Comparison of ENCODE assay signal across 24 mouse cellular contexts in the genomic region with DNA sequence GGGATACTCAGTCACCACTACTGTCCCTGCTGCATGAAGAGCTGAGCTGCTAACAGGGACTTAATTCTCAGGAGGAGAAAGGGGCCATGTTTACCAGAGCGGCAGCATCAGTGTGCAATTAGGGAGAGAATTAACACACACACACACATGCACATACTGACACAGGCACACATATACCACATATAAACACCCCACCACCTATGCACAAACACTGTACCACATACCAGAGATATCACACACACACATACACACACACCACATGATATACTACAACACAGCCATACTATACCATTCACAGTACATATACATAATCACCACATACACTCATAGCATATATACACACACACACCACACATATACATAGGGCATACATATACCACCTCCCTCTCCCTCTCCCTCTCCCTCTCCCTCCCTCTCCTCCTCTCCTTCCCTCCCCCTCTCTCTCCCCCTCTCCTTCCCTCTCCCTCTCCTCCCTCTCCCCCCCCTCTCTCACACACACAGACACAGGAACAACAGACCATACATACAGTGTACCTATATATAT.
DNase-seq lines count a peak whose midpoint lies in the region; ATAC-seq and TF ChIP-seq lines count a peak whose summit lies in the region.
"Had no signal": no experiment of that assay in that cellular context is flagged by ENCODE, and none has a peak within 500 bp of the region (broad histone marks: within the 10 kb centered on the region; RNA-seq: fewer than 3 reads in every experiment).

No protein-coding gene starts in this region.

- ATAC-seq in forebrain, embryonic 15.5 days (replicated peaks), result peak; percentile 57
- ATAC-seq in forebrain, postnatal 0 days, result no peak
- peak; percentile 41 for ATAC-seq in midbrain, embryonic 11.5 days (ENCODE audit: low FRiP score)
- ATAC-seq in midbrain, postnatal 0 days (ENCODE audit: low FRiP score), result no peak
- peak; percentile 49; the same call in 1 of the 2 replicates for ATAC-seq in hindbrain, embryonic 15.5 days (ENCODE audit: low FRiP score, low read depth)
- 0 out of 2 replicates have a peak, but pooled peaks have one; percentile 26 for ATAC-seq in stomach, postnatal 0 days (ENCODE audit: low FRiP score, low TSS enrichment)
- ATAC-seq: CD4-positive, CD25-positive, alpha-beta regulatory T cell, adult 4 months; inflammation-experienced regulatory T-cells, adult 6 months had no signal

- no peak for TF ChIP-seq CTCF in forebrain, postnatal 0 days (IDR thresholded peaks at IDR 0.05; ENCODE audit: low read depth)
- no peak for TF ChIP-seq CTCF in midbrain, postnatal 0 days (IDR thresholded peaks at IDR 0.05)
- TF ChIP-seq CTCF in stomach, postnatal 0 days (IDR thresholded peaks at IDR 0.05; ENCODE audit: low read depth), result no peak

- H3K27ac ChIP-seq in forebrain, embryonic 15.5 days (replicated peaks), result no peak overlapping the region
- H3K27ac ChIP-seq in forebrain, postnatal 0 days (ENCODE audit: low read depth, low read length), result no peak overlapping the region
- no peak overlapping the region for H3K27ac ChIP-seq in midbrain, embryonic 11.5 days (ENCODE audit: low read depth, low read length)
- H3K27ac ChIP-seq in midbrain, postnatal 0 days (ENCODE audit: low read depth, low read length), result no peak overlapping the region
- no peak overlapping the region for H3K27ac ChIP-seq in hindbrain, embryonic 15.5 days (replicated peaks)
- no peak overlapping the region for H3K27ac ChIP-seq in stomach, postnatal 0 days (replicated peaks)
- H3K27ac ChIP-seq: left cerebral cortex, adult 2 months; limb, embryonic 12.5 days; liver, embryonic 15.5 days; neural tube, embryonic 12.5 days had no signal

- TF ChIP-seq EP300 in stomach, postnatal 0 days (optimal IDR thresholded peaks at IDR 0.05), result no peak

- H3K36me3 ChIP-seq in forebrain, embryonic 15.5 days, result no peaks in the 10 kb centered on the region
- no peaks in the 10 kb centered on the region for H3K36me3 ChIP-seq in forebrain, postnatal 0 days (ENCODE audit: insufficient read depth)
- no peaks in the 10 kb centered on the region for H3K36me3 ChIP-seq in midbrain, embryonic 11.5 days (ENCODE audit: control insufficient read depth, insufficient read depth, low read length)
- no peaks in the 10 kb centered on the region for H3K36me3 ChIP-seq in midbrain, postnatal 0 days (ENCODE audit: insufficient read depth, low read length)
- no peaks in the 10 kb centered on the region for H3K36me3 ChIP-seq in hindbrain, embryonic 15.5 days
- H3K36me3 ChIP-seq in stomach, postnatal 0 days (ENCODE audit: control insufficient read depth, insufficient read depth, low read length), result no peaks in the 10 kb centered on the region
- H3K36me3 ChIP-seq: limb, embryonic 12.5 days; liver, embryonic 15.5 days; neural tube, embryonic 12.5 days had no signal

- no peak for DNase-seq in forebrain, postnatal 0 days
- peak; percentile 72 for DNase-seq in midbrain, embryonic 11.5 days (ENCODE audit: low spot score, missing footprints)
- DNase-seq in midbrain, postnatal 0 days (ENCODE audit: low spot score), result no peak
- no peak for DNase-seq in stomach, postnatal 0 days (ENCODE audit: low spot score)
- DNase-seq in adrenal gland, adult (ENCODE audit: inconsistent age in 2 of 2, low spot score in 1 of 2), result no peak
- DNase-seq: adrenal gland, adult 2 months; adrenal gland, postnatal 36 days; cerebellum, postnatal 10 days; gastrocnemius, postnatal 25 days; heart, adult 18-20 months; heart, postnatal 36 days; kidney, adult 11 months; lung, embryonic 14.5 days; lung, postnatal 14 days had no signal

- H3K4me3 ChIP-seq in forebrain, embryonic 15.5 days, result no peak overlapping the region
- H3K4me3 ChIP-seq in forebrain, postnatal 0 days (ENCODE audit: low read depth, low read length), result no peak overlapping the region
- H3K4me3 ChIP-seq in midbrain, embryonic 11.5 days (ENCODE audit: low read depth, low read length), result no peak overlapping the region
- H3K4me3 ChIP-seq in midbrain, postnatal 0 days (ENCODE audit: low read depth, low read length), result no peak overlapping the region
- H3K4me3 ChIP-seq in hindbrain, embryonic 15.5 days, result no peak overlapping the region
- H3K4me3 ChIP-seq in stomach, postnatal 0 days (ENCODE audit: low read depth, low read length), result no peak overlapping the region
- H3K4me3 ChIP-seq: left cerebral cortex, adult 2 months; limb, embryonic 12.5 days; liver, embryonic 15.5 days; myocyte; neural tube, embryonic 12.5 days had no signal

- no peaks in the 10 kb centered on the region for H3K9me3 ChIP-seq in forebrain, embryonic 15.5 days
- no peaks in the 10 kb centered on the region for H3K9me3 ChIP-seq in forebrain, postnatal 0 days (ENCODE audit: low read length)
- no peaks in the 10 kb centered on the region for H3K9me3 ChIP-seq in midbrain, embryonic 11.5 days (ENCODE audit: control insufficient read depth, low read length)
- no peaks in the 10 kb centered on the region for H3K9me3 ChIP-seq in midbrain, postnatal 0 days (ENCODE audit: low read length)
- no peaks in the 10 kb centered on the region for H3K9me3 ChIP-seq in hindbrain, embryonic 15.5 days
- H3K9me3 ChIP-seq in stomach, postnatal 0 days (ENCODE audit: control insufficient read depth, low read length), result no peaks in the 10 kb centered on the region
- H3K9me3 ChIP-seq: limb, embryonic 12.5 days; liver, embryonic 15.5 days; neural tube, embryonic 12.5 days had no signal

- WGBS in forebrain, embryonic 15.5 days, result 89% methylated on average over 1 of the region's 1 CpGs
- 83% methylated on average over 1 of the region's 1 CpGs for WGBS in forebrain, postnatal 0 days
- 92% methylated on average over 1 of the region's 1 CpGs for WGBS in midbrain, embryonic 11.5 days
- 81% methylated on average over 1 of the region's 1 CpGs for WGBS in midbrain, postnatal 0 days
- WGBS in hindbrain, embryonic 15.5 days, result 59% methylated on average over 1 of the region's 1 CpGs
- 67% methylated on average over 1 of the region's 1 CpGs for WGBS in stomach, postnatal 0 days

- H3K4me1 ChIP-seq in forebrain, embryonic 15.5 days, result 0 out of 2 replicates have a peak, but pooled peaks cover 4% of the 10 kb centered on the region
- no peaks in the 10 kb centered on the region for H3K4me1 ChIP-seq in forebrain, postnatal 0 days (ENCODE audit: insufficient read depth)
- peaks cover 7% of the 10 kb centered on the region; the same call in 1 of the 2 replicates for H3K4me1 ChIP-seq in midbrain, embryonic 11.5 days (ENCODE audit: control insufficient read depth, insufficient read depth, low read length)
- 0 out of 2 replicates have a peak, but pooled peaks cover 4% of the 10 kb centered on the region for H3K4me1 ChIP-seq in midbrain, postnatal 0 days (ENCODE audit: insufficient read depth, low read length)
- 0 out of 2 replicates have a peak, but pooled peaks cover 8% of the 10 kb centered on the region for H3K4me1 ChIP-seq in hindbrain, embryonic 15.5 days (replicated peaks)
- H3K4me1 ChIP-seq in stomach, postnatal 0 days (replicated peaks; ENCODE audit: control insufficient read depth, insufficient read depth), result no peaks in the 10 kb centered on the region
- H3K4me1 ChIP-seq: liver, embryonic 15.5 days had no signal

- H3K27me3 ChIP-seq in forebrain, embryonic 15.5 days, result no peaks in the 10 kb centered on the region
- no peaks in the 10 kb centered on the region for H3K27me3 ChIP-seq in forebrain, postnatal 0 days (ENCODE audit: insufficient read depth, low read length)
- H3K27me3 ChIP-seq in midbrain, embryonic 11.5 days (ENCODE audit: control insufficient read depth, insufficient read depth, low read length), result no peaks in the 10 kb centered on the region
- H3K27me3 ChIP-seq in midbrain, postnatal 0 days (ENCODE audit: insufficient read depth, low read length), result no peaks in the 10 kb centered on the region
- H3K27me3 ChIP-seq in hindbrain, embryonic 15.5 days, result no peaks in the 10 kb centered on the region
- H3K27me3 ChIP-seq in stomach, postnatal 0 days (ENCODE audit: control insufficient read depth, insufficient read depth, low read length), result no peaks in the 10 kb centered on the region
- H3K27me3 ChIP-seq: limb, embryonic 12.5 days; liver, embryonic 15.5 days; neural tube, embryonic 12.5 days had no signal

- H3K9ac ChIP-seq in forebrain, embryonic 15.5 days (replicated peaks), result no peak overlapping the region
- no peak overlapping the region for H3K9ac ChIP-seq in forebrain, postnatal 0 days
- H3K9ac ChIP-seq in midbrain, embryonic 11.5 days (ENCODE audit: low read length), result no peak overlapping the region
- no peak overlapping the region for H3K9ac ChIP-seq in midbrain, postnatal 0 days (replicated peaks; ENCODE audit: low read length, poor library complexity, severe bottlenecking)
- H3K9ac ChIP-seq in hindbrain, embryonic 15.5 days, result no peak overlapping the region
- no peak overlapping the region for H3K9ac ChIP-seq in stomach, postnatal 0 days (ENCODE audit: low read length)
- H3K9ac ChIP-seq: limb, embryonic 12.5 days; liver, embryonic 15.5 days; lung, embryonic 14.5 days; neural tube, embryonic 12.5 days had no signal

- no peak overlapping the region for H3K4me2 ChIP-seq in forebrain, embryonic 15.5 days (replicated peaks)
- H3K4me2 ChIP-seq in forebrain, postnatal 0 days (ENCODE audit: low read depth), result no peak overlapping the region
- H3K4me2 ChIP-seq in midbrain, embryonic 11.5 days, result no peak overlapping the region
- H3K4me2 ChIP-seq in midbrain, postnatal 0 days (ENCODE audit: low read depth, low read length, poor library complexity, severe bottlenecking), result no peak overlapping the region
- H3K4me2 ChIP-seq in hindbrain, embryonic 15.5 days, result no peak overlapping the region
- H3K4me2 ChIP-seq in stomach, postnatal 0 days (replicated peaks; ENCODE audit: low read depth), result no peak overlapping the region
- H3K4me2 ChIP-seq: heart, embryonic 11.5 days; limb, embryonic 12.5 days; liver, embryonic 15.5 days; lung, embryonic 14.5 days; neural tube, embryonic 12.5 days had no signal

Comparison
In these comparisons a context has a peak if more than half of its experiments do, and no peak if none do; other contexts are left out.
1. ATAC-seq: peak in forebrain, embryonic 15.5 days (single experiment), midbrain, embryonic 11.5 days (single experiment), hindbrain, embryonic 15.5 days (single experiment) and stomach, postnatal 0 days (single experiment); none in forebrain, postnatal 0 days (single experiment) and midbrain, postnatal 0 days (single experiment).